Mouse (Mus musculus) stomach, postnatal 0 days (tissue): ENCODE measurements at regions not wholly inside any gene's neighbourhood (a gene's known extent, or its start where the extent isn't known, plus 50 kb on each side); places are given as distances from the start of the nearest gene placed in this dataset.

Source experiments
- CTCF ChIP-seq: IDR thresholded peaks from 2 replicates; pipeline ENCODE4 v1.5.1; 2016; ENCODE audit warnings: antibody characterized with exemption, low read depth, mild to moderate bottlenecking, moderate library complexity
- EP300 ChIP-seq: optimal IDR thresholded peaks from 2 replicates; pipeline ENCODE3; 2016; ENCODE audit warnings: antibody characterized with exemption

- no peak for TF ChIP-seq CTCF
- TF ChIP-seq EP300: no peak
These were observed 986.6 kb downstream of the Ttll7 start for GRCm38 (mm10) chr3:147838816-147839215.
